Mouse (Mus musculus): ENCODE measurements around the gene Wdfy1.

DNA sequence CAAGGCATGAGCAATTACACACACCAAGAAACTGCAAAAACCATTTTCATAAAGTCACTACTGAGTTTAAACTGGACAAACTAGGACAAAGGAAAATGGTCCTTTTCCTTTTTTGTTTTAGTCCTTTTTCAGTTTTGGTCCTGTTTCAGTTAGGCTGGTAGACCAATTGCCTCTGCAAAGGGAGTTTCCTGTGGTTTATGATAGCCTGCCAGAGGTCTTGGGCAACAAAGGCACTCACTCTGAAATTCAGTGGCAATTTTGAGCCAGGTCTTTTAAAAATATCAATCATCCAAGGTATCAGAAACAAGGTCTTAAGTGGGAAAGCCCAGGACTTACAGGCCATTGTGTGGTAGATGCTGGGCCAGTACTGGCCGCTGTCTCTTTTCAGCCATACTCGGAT lies 36.2 kb downstream of the Wdfy1 start:
- TF ChIP-seq POLR2A (IDR thresholded peaks at IDR 0.05; ENCODE audit: borderline replicate concordance, control insufficient read depth, low read depth, low read length), result no peak
- no peak for TF ChIP-seq CTCF (IDR thresholded peaks at IDR 0.05; ENCODE audit: control insufficient read depth, insufficient read depth, low read length)

Data from bone marrow, adult 2 months (tissue).